Mouse (Mus musculus): ENCODE data around the gene Olfr917. TPM values are rescaled to one million over a fixed set of nuclear protein-coding genes. Genes with fewer than 3 reads are reported as not detected.

Gene Olfr917
- polyA plus RNA-seq (2016; fragmentation: Nextera tagmentation; extraction: Ambion mirVana): not detected in 2 replicates

DNA sequence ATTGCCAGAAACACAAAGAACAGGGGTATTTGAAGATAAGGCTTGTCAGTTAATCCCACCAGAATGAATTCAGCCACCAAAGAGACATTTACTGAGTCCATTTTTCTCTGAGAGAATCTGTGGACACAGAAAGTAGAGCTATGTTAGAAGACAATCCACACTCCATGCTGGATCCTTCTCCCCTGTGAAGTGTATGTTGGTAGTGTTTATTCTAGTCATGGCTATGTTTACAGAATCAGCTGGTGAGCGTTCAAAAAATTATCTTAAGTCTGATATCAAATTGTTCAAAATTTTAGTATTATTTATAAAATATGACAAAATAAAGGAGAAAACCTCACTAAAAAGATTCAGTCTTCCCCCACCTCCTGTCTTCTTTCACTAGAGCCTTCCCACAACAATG is at the start of gene Olfr917:
Gene Olfr917, minus strand, starts transcription at position 101 of the 400 bp plus-strand sequence.
- Histone ChIP-seq H3K4me1 (no peaks in the 10 kb centered on the region), H3K9me3 (replicated peaks) (no peaks in the 10 kb centered on the region), H3K9ac (no peak within 1 kb of the TSS), H3K36me3 (no peaks in the 10 kb centered on the region), H3K27ac (no peak within 1 kb of the TSS), H3K27me3 (no peaks in the 10 kb centered on the region), H3K4me3 (no peak within 1 kb of the TSS), H3K4me2 (replicated peaks) (no peak within 1 kb of the TSS)
- 96% methylated on average over 1 of the region's 1 CpGs for WGBS
- ATAC-seq (ENCODE audit: low FRiP score): no peak

DNA sequence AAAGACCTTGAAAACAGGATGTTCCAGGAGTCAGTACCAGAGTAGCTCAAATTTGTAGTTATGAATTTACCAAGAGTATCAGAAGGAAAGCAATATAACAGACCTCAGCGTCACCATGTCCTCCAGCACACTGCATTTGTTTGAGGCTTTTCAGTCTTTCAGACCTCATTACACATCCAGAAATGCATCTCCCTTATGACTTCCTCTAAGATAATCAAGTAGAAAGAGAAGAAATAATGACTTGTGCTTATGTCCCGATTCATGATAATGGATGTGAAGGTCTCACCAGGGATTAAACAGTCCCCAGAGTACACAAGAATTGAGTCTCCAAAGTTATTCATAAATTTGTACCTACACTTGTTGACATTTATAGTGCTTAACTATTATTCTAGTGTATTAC is 8.9 kb upstream of the Olfr917 start, which contains the start of gene Olfr918:
Gene Olfr918, minus strand, starts transcription at position 101 of the 400 bp plus-strand sequence.
- H3K9ac ChIP-seq: no peak within 1 kb of the TSS
- 81% methylated on average over 2 of the region's 2 CpGs for WGBS
- no peaks in the 10 kb centered on the region for H3K27me3 ChIP-seq
- H3K27ac ChIP-seq: no peak within 1 kb of the TSS
- no peak within 1 kb of the TSS for H3K4me2 ChIP-seq (replicated peaks)
- H3K4me1 ChIP-seq: no peaks in the 10 kb centered on the region
- no peak within 1 kb of the TSS for H3K4me3 ChIP-seq
- no peak for ATAC-seq (ENCODE audit: low FRiP score)
- no peaks in the 10 kb centered on the region for H3K9me3 ChIP-seq (replicated peaks)
- no peaks in the 10 kb centered on the region for H3K36me3 ChIP-seq

DNA sequence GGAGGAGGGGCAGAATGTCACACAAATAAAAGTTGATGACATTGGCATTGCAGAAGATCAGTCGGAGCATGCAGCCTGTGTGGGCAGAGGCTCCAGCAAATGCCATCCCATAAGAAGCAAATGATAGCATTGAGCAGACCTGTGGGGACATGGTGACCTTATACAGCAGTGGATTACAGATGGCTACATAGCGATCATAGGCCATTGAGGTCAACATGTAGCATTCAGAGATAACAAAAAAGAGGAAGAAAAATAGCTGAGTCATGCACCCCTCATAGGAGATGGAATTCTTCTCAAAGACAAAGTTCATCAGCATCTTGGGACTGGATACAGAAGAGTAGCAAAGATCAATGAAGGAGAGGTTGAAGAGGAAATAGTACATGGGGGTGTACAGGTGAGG is 7.2 kb upstream of the Olfr917 start:
- Histone ChIP-seq H3K36me3 (no peaks in the 10 kb centered on the region), H3K9ac (no peak overlapping the region), H3K27me3 (no peaks in the 10 kb centered on the region), H3K4me2 (replicated peaks) (no peak overlapping the region), H3K9me3 (replicated peaks) (no peaks in the 10 kb centered on the region), H3K27ac (no peak overlapping the region), H3K4me1 (no peaks in the 10 kb centered on the region), H3K4me3 (no peak overlapping the region)
- no peak for ATAC-seq (ENCODE audit: low FRiP score)
- WGBS: 89% methylated on average over 2 of the region's 2 CpGs

DNA sequence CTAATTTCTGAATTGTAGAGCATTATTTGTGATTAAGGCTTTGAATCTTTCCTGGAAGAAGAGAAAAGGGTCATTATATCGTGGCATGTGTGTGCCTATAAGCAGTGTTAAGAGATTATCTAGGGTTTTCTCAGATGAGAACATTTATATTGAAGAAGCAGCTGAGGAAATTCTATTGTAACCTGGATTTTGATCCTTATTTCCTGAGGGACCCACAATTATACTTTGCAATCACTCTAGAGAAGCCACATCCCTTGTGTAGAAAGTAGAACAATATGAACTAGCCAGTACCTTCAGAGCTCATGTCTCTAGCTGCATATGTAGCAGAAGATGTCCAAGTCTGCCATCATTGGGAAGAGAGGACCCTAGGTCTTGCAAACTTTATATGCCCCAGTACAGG is 5.9 kb downstream of the Olfr917 start, which contains the start of gene Olfr916:
Gene Olfr916, minus strand, starts transcription at position 101 of the 400 bp plus-strand sequence.
- Histone ChIP-seq H3K27ac (no peak within 1 kb of the TSS), H3K27me3 (no peaks in the 10 kb centered on the region), H3K9ac (no peak within 1 kb of the TSS), H3K4me3 (no peak within 1 kb of the TSS), H3K4me1 (no peaks in the 10 kb centered on the region), H3K36me3 (no peaks in the 10 kb centered on the region), H3K9me3 (replicated peaks) (no peaks in the 10 kb centered on the region), H3K4me2 (replicated peaks) (no peak within 1 kb of the TSS)
- WGBS: 77% methylated on average over 1 of the region's 1 CpGs
- ATAC-seq (ENCODE audit: low FRiP score): no peak

DNA sequence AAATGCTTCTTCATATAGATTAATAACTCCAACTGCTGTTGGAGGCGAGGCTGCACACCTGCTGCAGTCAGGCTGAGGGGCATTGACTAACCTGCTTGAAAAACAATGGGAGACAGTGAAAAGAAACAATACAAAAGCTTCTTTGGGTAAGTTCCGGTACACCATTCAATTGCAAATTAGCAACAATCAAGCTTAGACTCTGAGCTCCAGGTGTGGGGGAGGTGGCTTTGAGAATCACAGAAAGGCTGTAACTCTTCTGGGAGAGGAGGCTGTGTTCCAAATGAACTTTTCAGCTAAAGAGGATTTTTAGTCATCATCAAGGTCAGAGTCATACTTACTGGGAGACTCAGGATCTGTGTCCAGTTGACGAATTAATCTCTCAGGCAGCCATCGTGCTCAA is 33.2 kb downstream of the Olfr917 start:
- Histone ChIP-seq H3K4me1 (no peaks in the 10 kb centered on the region), H3K36me3 (no peaks in the 10 kb centered on the region), H3K9me3 (replicated peaks) (peaks cover 4% of the 10 kb centered on the region; the same call in 1 of the 2 replicates), H3K4me2 (replicated peaks) (no peak overlapping the region), H3K9ac (no peak overlapping the region), H3K27ac (no peak overlapping the region), H3K4me3 (no peak overlapping the region), H3K27me3 (no peaks in the 10 kb centered on the region)
- ATAC-seq (ENCODE audit: low FRiP score): no peak
- WGBS: 81% methylated on average over 4 of the region's 4 CpGs

Other genes starting within 250 kb of the Olfr917 start
- gene Olfr901, start 236.4 kb downstream of the Olfr917 start, polyA plus RNA-seq (2016; fragmentation: Nextera tagmentation; extraction: Ambion mirVana): not detected in 2 replicates
- not detected in 2 replicates for gene Olfr902, start 218.2 kb downstream of the Olfr917 start, polyA plus RNA-seq (2016; fragmentation: Nextera tagmentation; extraction: Ambion mirVana)
- gene Olfr904, start 202.7 kb downstream of the Olfr917 start, polyA plus RNA-seq (2016; fragmentation: Nextera tagmentation; extraction: Ambion mirVana): not detected in 2 replicates
- gene Olfr905, start 194.7 kb downstream of the Olfr917 start, polyA plus RNA-seq (2016; fragmentation: Nextera tagmentation; extraction: Ambion mirVana): not detected in 2 replicates
- gene Olfr906, start 178.8 kb downstream of the Olfr917 start, polyA plus RNA-seq (2016; fragmentation: Nextera tagmentation; extraction: Ambion mirVana): not detected in 2 replicates
- not detected in 2 replicates for gene Olfr907, start 170.0 kb downstream of the Olfr917 start, polyA plus RNA-seq (2016; fragmentation: Nextera tagmentation; extraction: Ambion mirVana)
- not detected in 2 replicates for gene Olfr911-ps1, start 144.3 kb downstream of the Olfr917 start, polyA plus RNA-seq (2016; fragmentation: Nextera tagmentation; extraction: Ambion mirVana)
- gene Olfr910, start 128.0 kb downstream of the Olfr917 start, polyA plus RNA-seq (2016; fragmentation: Nextera tagmentation; extraction: Ambion mirVana): not detected in 2 replicates
- gene Olfr912, start 85.7 kb downstream of the Olfr917 start, polyA plus RNA-seq (2016; fragmentation: Nextera tagmentation; extraction: Ambion mirVana): not detected in 2 replicates
- not detected in 2 replicates for gene Olfr913, start 73.1 kb downstream of the Olfr917 start, polyA plus RNA-seq (2016; fragmentation: Nextera tagmentation; extraction: Ambion mirVana)
- gene Olfr914, start 60.7 kb downstream of the Olfr917 start, polyA plus RNA-seq (2016; fragmentation: Nextera tagmentation; extraction: Ambion mirVana): not detected in 2 replicates
- gene Olfr916, start 6.0 kb downstream of the Olfr917 start, polyA plus RNA-seq (2016; fragmentation: Nextera tagmentation; extraction: Ambion mirVana): not detected in 2 replicates
- gene Olfr918, start 8.8 kb upstream of the Olfr917 start, polyA plus RNA-seq (2016; fragmentation: Nextera tagmentation; extraction: Ambion mirVana): not detected in 2 replicates
- gene Olfr919, start 37.8 kb upstream of the Olfr917 start, polyA plus RNA-seq (2016; fragmentation: Nextera tagmentation; extraction: Ambion mirVana): not detected in 2 replicates
- 11.6 and 14.3 TPM in 2 replicates for gene Vwa5a, start 52.4 kb upstream of the Olfr917 start, polyA plus RNA-seq (2016; fragmentation: Nextera tagmentation; extraction: Ambion mirVana)
- gene Olfr920, start 86.5 kb upstream of the Olfr917 start, polyA plus RNA-seq (2016; fragmentation: Nextera tagmentation; extraction: Ambion mirVana): not detected in 2 replicates
- not detected in 2 replicates for gene Olfr921, start 107.2 kb upstream of the Olfr917 start, polyA plus RNA-seq (2016; fragmentation: Nextera tagmentation; extraction: Ambion mirVana)
- not detected in 2 replicates for gene Olfr922, start 148.8 kb upstream of the Olfr917 start, polyA plus RNA-seq (2016; fragmentation: Nextera tagmentation; extraction: Ambion mirVana)
- not detected in 2 replicates for gene Olfr923, start 160.7 kb upstream of the Olfr917 start, polyA plus RNA-seq (2016; fragmentation: Nextera tagmentation; extraction: Ambion mirVana)
- not detected in 2 replicates for gene Olfr924, start 178.6 kb upstream of the Olfr917 start, polyA plus RNA-seq (2016; fragmentation: Nextera tagmentation; extraction: Ambion mirVana)
- gene Olfr26, start 189.2 kb upstream of the Olfr917 start, polyA plus RNA-seq (2016; fragmentation: Nextera tagmentation; extraction: Ambion mirVana): not detected in 2 replicates
- not detected in 2 replicates for gene Olfr926, start 211.3 kb upstream of the Olfr917 start, polyA plus RNA-seq (2016; fragmentation: Nextera tagmentation; extraction: Ambion mirVana)

Data from hindbrain, embryonic 12.5 days (tissue).